Mouse (Mus musculus): ENCODE data around the gene Phf20.

GRCm38 (mm10) chr2:156222100-156222499 lies 25.8 kb downstream of the Phf20 start:
- TF ChIP-seq POLR2A (IDR thresholded peaks at IDR 0.05; ENCODE audit: borderline replicate concordance, low read depth, low read length) (no peak), CTCF (IDR thresholded peaks at IDR 0.05; ENCODE audit: low read depth, low read length) (no peak)

All from bone marrow macrophage, adult 2 months (primary cell).